Mouse (Mus musculus): ENCODE measurements around the gene Sept3.
"Not testable (repeated sequence)": the region's sequence is repeated elsewhere in the genome, so short reads cannot be mapped to it uniquely, and the experiment has no call there.

Sept3 gene

DNA sequence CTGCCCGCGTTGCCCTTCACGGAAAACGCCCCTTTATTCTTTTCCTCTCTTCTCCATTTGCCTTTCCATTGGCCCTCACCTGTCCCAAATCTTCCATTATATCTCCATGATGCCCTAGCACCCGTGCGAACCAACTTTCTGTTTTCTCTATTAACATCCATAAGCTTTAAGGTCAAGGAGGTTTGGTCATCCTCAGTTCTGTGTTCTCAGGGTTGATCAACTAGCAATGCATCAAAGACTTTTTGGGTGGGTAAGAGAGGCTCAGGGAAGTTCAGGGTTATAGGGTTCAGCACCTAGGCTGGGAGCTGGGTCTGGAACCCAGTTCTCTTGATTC lies at the start of gene Sept3:
Gene Sept3 (plus strand): TSS at position 301 of the 334 bp plus-strand sequence.
- no peak for DNase-seq

DNA sequence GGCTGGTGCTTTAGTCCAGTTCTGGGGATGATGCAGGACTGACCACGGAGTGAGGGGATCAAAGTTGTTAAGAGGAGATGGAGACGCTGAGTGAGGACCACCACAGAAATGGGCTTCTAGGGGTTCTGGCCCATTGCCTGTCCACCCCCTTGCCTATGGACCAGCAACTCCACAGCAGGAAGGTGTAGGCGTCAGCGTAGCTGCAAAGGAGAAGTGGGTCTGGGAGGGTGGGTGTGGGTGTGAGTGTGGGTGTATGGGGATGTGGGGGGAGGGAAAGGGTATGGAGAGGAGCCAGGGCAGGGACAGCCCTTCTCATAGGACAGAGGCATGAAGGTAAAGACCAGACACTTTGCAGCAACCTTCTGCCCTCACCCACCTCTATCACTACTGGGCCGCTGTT lies 48.9 kb upstream of the Sept3 start:
- DNase-seq = no peak

- DNase-seq = no peak
Measured at GRCm38 (mm10) chr15:82229542-82230045, 45.1 kb upstream of the Sept3 start.

DNA sequence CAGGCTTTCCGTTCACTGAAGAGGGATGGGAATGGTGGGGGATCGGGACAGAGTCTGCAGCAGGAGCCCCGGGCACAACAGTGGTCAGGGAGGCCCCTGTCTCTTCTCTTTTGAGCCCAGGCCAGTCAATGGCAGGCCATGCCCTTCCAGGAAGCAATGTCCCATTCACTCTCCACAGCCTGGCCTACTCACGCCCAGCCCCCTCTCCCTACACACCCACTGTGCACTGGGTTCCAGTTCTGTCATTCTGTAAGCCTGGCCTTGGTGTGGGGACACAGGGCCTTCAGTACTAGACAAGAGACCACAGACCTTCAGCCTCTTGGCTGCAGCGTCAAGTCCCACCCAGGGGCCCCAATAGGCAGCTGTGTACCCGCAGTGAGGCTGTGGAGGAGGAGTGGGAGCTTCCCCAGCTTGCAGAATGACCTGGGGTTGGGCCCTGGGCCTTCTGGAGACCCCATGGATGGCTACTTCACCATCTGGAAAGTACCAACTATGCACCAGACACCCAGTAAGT lies 44.5 kb upstream of the Sept3 start:
- no peak for DNase-seq

- no peak for DNase-seq
Measured at GRCm38 (mm10) chr15:82231100-82231499, 43.6 kb upstream of the Sept3 start.

- peak; percentile 89 for DNase-seq
Measured at GRCm38 (mm10) chr15:82231591-82232378, 42.9 kb upstream of the Sept3 start.

- peak in 1 of 2 experiments; percentile 25 for DNase-seq
Measured at GRCm38 (mm10) chr15:82232651-82233050, 42.0 kb upstream of the Sept3 start.

- no peak for DNase-seq
Measured at GRCm38 (mm10) chr15:82235661-82236060, 39.0 kb upstream of the Sept3 start.

DNA sequence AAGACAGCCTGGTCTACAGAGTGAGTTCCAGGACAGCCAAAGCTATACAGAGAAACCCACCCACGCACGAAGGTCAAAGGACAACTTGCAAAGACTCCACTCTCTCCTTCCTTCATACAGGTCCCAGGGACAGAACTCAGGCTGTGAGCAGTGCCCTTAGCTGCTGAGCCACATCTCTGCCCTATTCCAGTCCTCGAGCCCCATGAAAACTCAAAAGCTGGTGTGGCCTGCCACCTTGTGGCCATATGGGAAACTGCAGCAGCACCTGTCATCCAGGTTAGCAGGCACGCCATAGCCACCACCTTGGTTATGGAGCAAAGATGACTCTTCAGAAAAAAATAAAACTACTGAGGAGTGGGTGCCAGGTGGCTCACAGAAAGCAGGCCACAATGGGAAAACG lies 38.1 kb upstream of the Sept3 start:
- peak; percentile 90 to 95 for DNase-seq

GRCm38 (mm10) chr15:82243311-82243710 lies 31.4 kb upstream of the Sept3 start:
- DNase-seq = no peak

DNA sequence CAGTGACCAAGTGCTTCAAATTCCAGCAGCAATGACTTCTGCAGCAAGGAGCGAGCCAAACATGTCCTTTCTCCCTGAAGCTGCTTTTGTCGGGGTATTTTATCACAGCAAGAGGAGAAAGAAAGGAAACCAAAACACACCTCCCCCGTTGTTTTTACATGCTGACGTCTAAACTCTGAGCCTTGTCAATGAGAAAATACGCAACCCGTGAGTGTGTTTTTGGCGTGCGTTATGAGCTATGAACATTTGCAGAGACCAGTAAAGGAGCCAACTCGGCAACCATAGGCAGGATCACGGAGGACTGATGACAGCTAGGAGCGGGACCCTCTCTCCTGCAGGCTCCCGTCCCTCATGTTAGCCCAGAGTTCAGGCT lies 31.0 kb upstream of the Sept3 start:
- no peak for DNase-seq

DNA sequence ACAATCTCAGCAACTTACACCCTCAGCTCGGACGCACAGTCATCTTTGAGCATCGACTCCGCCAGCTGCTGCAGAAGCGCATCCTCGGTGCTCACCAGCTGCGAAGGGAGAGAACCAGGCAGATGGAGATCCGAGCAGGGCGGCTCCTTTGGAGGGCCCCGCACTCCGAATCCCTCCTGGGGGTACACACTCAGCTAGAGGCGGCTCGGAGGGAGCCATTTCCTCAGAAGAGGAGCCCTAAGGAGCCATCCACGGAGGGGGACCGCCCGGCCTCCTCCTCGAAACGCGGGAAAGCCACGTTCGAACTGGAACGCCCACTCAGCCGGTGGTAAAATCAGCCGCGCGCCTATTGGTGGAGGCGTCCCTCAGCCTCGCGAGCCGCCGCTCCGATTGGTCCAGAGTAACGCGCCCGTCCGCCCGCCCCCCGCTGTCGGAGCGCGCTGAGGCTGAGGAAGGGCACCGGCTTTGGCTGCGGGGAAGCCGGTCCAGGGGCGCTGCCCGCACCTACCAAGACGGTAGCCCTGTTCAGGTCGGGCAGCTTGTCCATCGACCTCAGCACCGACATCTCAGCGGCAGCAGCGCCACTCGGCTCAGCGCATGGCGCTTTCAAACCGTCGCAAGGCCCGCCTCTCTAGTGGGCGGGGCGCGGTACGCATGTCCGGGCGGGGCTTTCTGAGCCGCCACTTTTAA lies 30.4 kb upstream of the Sept3 start, which contains the start of gene Cenpm:
Gene Cenpm (minus strand): TSS at position 634 of the 690 bp plus-strand sequence.
- peak; percentile 94 to 95 for DNase-seq

DNA sequence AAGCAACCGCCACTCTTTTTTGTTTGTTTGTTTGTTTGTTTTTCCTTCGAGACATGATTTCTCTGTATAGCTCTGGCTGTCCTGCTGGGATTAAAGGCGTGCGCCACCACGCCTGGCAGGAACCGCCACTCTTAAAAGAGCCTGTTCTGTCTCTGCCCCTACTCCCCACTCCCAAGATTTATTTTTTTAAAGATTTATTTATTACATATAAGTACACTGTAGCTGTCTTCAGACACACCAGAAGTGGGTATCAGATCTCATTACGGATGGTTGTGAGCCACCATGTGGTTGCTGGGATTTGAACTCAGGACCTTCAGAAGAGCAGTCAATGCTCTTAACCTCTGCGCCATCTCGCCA lies 29.9 kb upstream of the Sept3 start:
- not testable (repeated sequence) for DNase-seq

GRCm38 (mm10) chr15:82247131-82247776 lies 27.4 kb upstream of the Sept3 start:
- no peak for DNase-seq

DNA sequence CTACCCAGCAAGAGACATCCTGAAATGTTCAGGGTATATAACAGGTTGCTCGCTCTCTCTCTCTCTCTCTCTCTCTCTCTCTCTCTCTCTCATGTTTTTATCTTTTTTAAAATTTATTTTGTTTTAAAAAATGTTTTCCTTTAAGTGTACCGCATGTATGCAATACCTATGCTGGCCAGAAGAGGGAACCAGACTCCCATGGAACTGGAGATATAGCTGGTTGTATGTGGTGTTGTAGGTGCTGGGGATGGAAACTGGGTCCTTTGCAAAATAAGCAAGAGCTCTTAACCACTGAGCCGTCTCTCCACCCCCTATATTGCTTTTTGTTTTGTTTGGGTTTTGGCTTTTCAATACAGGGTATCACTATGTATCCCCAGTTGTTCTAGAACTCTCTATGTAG lies 23.1 kb upstream of the Sept3 start:
- DNase-seq = no peak

DNA sequence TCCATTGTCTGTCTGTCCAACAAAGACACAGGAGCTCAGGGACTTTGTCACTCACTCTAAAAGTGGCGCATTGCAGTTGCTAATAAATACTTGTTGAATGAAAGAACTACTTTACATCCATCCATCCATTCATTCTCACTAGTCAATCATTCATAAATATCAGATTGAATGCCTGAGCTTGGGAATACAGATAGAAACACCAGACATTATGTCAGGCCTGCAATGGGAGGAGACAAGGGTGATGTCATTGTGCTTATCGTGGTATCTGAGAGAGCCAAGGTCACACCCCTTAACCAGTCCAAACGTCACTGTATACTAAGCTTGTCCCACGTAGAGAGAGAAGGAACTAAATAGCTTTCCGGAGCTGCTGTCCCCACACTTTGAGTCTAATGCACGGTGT lies 22.6 kb upstream of the Sept3 start, which contains the start of gene 1500009C09Rik:
Gene 1500009C09Rik (plus strand): TSS at position 301 of the 400 bp plus-strand sequence.
- no peak for DNase-seq

DNA sequence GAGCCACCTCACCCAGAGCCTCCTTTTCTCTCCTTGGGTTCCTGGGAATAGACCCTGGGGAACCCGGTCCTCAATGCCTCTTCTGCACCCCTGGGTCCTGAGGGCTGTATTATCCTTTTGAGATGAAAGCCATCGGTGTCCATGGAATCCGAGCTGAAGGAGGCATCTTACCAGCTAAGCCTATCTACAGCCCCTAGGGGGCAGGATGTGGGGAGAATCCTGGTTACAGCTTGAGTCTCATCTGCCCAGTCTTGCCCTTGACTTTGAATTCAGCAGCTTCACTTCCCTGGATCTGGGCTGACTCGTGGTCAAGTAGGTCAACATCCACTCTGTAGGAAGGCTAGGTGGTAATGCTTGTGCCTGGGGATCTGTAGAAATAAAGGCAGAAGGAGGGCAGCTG lies 19.4 kb upstream of the Sept3 start:
- no peak for DNase-seq

DNA sequence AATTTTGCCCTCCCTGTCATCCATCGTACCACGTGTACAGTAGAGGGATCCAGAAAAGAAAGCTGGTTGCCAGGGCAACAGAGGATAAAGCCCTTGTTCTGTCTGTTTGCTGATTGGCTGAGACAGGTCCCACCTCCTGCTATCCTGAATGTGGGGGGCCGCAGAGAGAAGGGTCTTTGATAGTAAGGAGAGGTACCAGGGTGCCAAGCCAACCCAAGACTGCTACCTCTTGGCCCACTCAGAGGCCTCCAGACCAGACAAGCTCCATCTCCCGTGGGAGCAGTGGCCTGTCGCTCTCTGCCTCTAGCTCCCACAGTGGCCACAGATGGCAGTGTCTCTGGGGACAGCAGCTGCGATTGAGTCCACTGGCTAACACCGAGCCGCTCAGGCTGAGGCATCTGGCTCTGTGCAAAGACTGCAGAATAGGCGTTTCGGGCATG lies 18.7 kb upstream of the Sept3 start:
- peak; percentile 74 to 81 for DNase-seq

DNA sequence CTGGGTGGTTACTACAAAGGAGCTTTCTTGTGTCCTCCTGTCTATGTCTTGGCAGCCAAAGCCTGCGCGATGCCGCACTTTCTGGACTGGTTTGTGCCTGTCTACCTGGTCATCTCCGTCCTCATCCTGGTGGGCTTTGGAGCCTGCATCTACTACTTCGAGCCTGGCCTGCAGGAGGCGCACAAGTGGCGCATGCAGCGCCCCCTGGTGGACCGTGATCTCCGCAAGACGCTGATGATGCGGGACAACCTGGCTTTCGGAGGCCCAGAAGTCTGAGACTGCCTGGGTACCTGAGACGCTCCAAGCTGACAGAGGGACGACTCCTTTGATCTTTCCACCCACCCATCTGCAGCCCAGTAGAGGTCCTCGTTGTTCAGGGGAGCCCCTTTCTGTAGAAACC lies 15.2 kb upstream of the Sept3 start:
- peak; percentile 66 to 81 for DNase-seq

DNA sequence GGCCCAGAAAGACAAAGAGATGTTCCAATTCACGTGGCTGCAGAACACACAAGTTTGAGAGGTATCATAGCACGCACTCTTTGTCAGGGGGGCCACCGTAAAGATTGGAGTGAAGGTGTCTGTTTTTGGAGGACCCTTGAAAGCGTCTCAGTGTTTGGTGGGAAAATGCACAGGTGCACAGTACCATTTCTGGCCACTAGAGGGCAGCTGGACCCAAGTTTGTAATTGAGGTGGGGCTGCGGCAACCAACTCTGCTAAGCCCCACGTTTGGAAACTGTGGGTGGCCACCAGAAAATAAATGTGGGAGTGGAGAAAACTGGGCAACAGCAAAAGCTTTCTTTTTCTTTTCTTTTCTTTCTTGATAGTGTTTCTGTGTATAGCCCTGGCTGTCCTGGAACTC lies 8.3 kb upstream of the Sept3 start:
- DNase-seq = peak; percentile 70 to 84

GRCm38 (mm10) chr15:82268185-82268584 lies 6.5 kb upstream of the Sept3 start:
- DNase-seq = no peak

- peak; percentile 69 to 78 for DNase-seq
Measured at GRCm38 (mm10) chr15:82268783-82269182, 5.9 kb upstream of the Sept3 start.

DNA sequence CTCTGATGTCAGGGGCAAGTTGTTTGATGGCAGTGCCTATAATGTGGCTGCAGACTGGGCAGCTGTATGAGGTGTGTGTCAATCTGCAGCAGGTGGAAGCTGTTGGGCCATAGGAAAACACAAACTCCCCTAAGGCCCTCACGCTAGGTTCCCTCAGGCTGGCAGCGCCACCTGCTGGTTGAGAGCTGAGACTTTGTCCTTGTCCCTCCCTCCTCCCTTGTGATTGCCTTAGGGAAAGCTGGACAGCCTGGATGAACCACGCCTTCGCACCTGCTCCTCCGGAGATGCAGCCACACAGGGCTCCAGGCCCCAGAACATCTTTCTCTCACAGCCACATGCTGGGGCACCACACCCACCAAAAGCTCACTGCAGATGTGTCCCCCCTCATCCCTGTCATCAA lies 3.5 kb upstream of the Sept3 start:
- DNase-seq = peak; percentile 88 to 91

Measured in cerebellum, adult 18-20 months (tissue).